Mouse (Mus musculus) Patski (cell line): ENCODE results near the gene Olfr71. TPM values are rescaled to one million over a fixed set of nuclear protein-coding genes. Genes with fewer than 3 reads are reported as not detected.
A peak's percentile ranks its signal among the peaks of the same experiment; 100 is the strongest.

Experiments used
- ATAC-seq: fragments of 100-300 bp; one replicate; pipeline ENCODE4 v1.8.0; 2021
- CTCF ChIA-PET: fragments of 350-600 bp; sonication (Branson Sonifier 250); formaldehyde crosslinking; loops from one replicate; lab custom pipeline; 2022; ENCODE audit warnings: inconsistent platforms; lab: Charles Lee
- POLR2A ChIA-PET: fragments of 350-600 bp; sonication (Branson Sonifier 250); formaldehyde crosslinking; loops from one replicate; lab custom pipeline; 2022; ENCODE audit warnings: antibody characterized with exemption, inconsistent platforms; lab: Charles Lee
- DNase-seq: peaks from one replicate; pipeline ENCODE4 v3.0.0-alpha.2; 2011; ENCODE audit warnings: low read depth, low spot score
- H3K27me3 ChIP-seq: fragments of 371-371 bp; one replicate; pipeline ENCODE4 v1.5.1; 2021
- CTCF ChIP-seq: fragments of 100-300 bp; IDR thresholded peaks from one replicate; pipeline ENCODE4 v1.5.1; 2021
- in situ Hi-C: fragments of 300-500 bp; cut with MboI; formaldehyde crosslinking; loops from 3 replicates; pipeline ENCODE4 v1.11.1; 2018; ENCODE audit warnings: low pct_unique_long_range_greater_than_20kb, mixed read lengths
- polyA plus RNA-seq: library from polyadenylated mRNA; unstranded; gene quantifications from one replicate; pipeline ENCODE4 v1.2.3, GENCODE M21; 2021

Gene Olfr71
- polyA plus RNA-seq, 1 experiment from 2014 or later, result not detected

- TF ChIP-seq CTCF, result no peak
- DNase-seq, result no peak
- ATAC-seq, result no peak
- CTCF ChIA-PET, result interaction anchor here (1.0 kb wide), 1 partner anchor 8 kb away, joined by 3 read pairs; no protein-coding TSS in a partner anchor
- in situ Hi-C loops, result no loop called here
- POLR2A ChIA-PET, result no interaction called here
- H3K27me3 ChIP-seq, result no peaks in the 10 kb centered on the region
Measured at GRCm38 (mm10) chr4:43720491-43721228, 10.6 kb upstream of the Olfr71 start.

- CTCF ChIA-PET, result interaction anchor here (1.0 to 1.3 kb wide), 3 partner anchors 10 to 85 kb away, joined by 3 to 6 read pairs (median 3); no protein-coding TSS in a partner anchor
- POLR2A ChIA-PET, result interaction anchor here (1.4 kb wide), 1 partner anchor 151 kb away, joined by 3 read pairs; the partner anchor contains the start of genes Creb3 and Tln1
- H3K27me3 ChIP-seq, result no peaks in the 10 kb centered on the region
- DNase-seq (peak; percentile 43), ATAC-seq (peak; percentile 57)
- in situ Hi-C loops, result loop anchor here (5.0 kb wide), 1 partner anchor 41 kb away; no protein-coding TSS in a partner anchor
- no peak for TF ChIP-seq CTCF
Measured at GRCm38 (mm10) chr4:43713652-43714219, 3.7 kb upstream of the Olfr71 start.

DNA sequence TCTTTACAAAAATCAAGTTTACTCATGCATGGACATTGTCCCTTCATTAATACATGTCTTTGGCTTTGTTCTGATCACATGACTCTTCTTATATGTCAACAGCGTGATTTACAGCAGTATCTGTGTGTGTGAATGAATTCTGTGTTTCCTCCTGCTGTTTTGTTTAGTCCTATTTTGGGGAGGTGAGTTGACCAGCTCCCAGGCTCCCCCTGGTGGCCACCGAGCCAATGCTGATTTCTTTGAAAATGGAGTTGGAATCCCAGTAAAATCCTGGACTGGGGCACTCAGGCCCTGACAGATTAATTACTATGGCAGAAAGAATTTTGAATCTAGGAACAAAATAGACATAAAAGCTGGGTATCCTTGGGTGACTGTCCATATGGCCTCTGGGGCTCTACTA is 1.8 kb upstream of the Olfr71 start:
- no peaks in the 10 kb centered on the region for H3K27me3 ChIP-seq
- peak; percentile 96 for TF ChIP-seq CTCF
- ChIA-PET POLR2A (no interaction called here), CTCF (interaction anchor here (0.7 to 3.5 kb wide), 10 partner anchors 9 to 82 kb away, joined by 3 to 32 read pairs (median 5); partner anchors contain the start of gene Olfr70)
- DNase-seq, result no peak
- in situ Hi-C loops, result loop anchor here (5.0 kb wide), 1 partner anchor 40 kb away; no protein-coding TSS in a partner anchor
- ATAC-seq, result no peak

GRCm38 (mm10) chr4:43705991-43706390 is 4.1 kb downstream of the Olfr71 start:
- POLR2A ChIA-PET, result no interaction called here
- no peaks in the 10 kb centered on the region for H3K27me3 ChIP-seq
- TF ChIP-seq CTCF, result no peak
- ATAC-seq (no peak), DNase-seq (no peak)
- CTCF ChIA-PET, result no interaction called here
- in situ Hi-C loops, result loop anchor here (5.0 kb wide), 1 partner anchor 74 kb away; the partner anchor contains the start of gene Npr2

GRCm38 (mm10) chr4:43703851-43704250 is 6.2 kb downstream of the Olfr71 start:
- no peak for TF ChIP-seq CTCF
- DNase-seq, result no peak
- no peak for ATAC-seq
- in situ Hi-C loops, result no loop called here
- H3K27me3 ChIP-seq, result no peaks in the 10 kb centered on the region
- ChIA-PET CTCF (interaction anchor here (1.0 to 1.9 kb wide), 3 partner anchors 9 to 32 kb away, joined by 3 to 6 read pairs (median 4); no protein-coding TSS in a partner anchor), POLR2A (no interaction called here)

DNA sequence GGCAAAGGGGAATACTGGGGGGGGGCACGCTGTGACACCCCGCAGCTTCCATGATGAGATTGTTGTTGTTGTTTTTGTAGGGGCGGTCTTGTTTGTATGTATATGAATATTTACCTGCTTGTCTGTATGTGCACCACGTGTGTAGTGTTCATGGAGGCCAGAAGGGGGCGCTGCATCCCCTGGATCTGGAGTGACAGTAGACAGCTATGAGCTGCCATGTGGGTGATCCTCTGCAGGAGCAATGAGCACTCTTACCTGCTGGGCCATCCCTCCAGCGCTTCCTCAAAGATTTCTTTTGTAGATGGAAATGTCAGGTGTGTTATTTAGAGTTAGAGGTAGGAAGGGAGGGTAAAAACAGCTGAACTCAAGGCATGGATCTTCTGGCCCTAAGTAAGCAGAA is 6.6 kb downstream of the Olfr71 start:
- no peak for ATAC-seq
- DNase-seq, result no peak
- TF ChIP-seq CTCF, result no peak

GRCm38 (mm10) chr4:43700707-43701106 is 9.3 kb downstream of the Olfr71 start, which contains the start of gene Olfr70:
Olfr70 (minus strand) TSS chr4:43700807.
- DNase-seq (no peak), ATAC-seq (no peak)
- POLR2A ChIA-PET, result no interaction called here
- TF ChIP-seq CTCF, result no peak
- CTCF ChIA-PET, result interaction anchor here (1.9 kb wide), 1 partner anchor 11 kb away, joined by 9 read pairs; no protein-coding TSS in a partner anchor
- in situ Hi-C loops, result no loop called here
- no peaks in the 10 kb centered on the region for H3K27me3 ChIP-seq

More for the DNA sequence above, 6.6 kb downstream of the Olfr71 start:
- H3K27me3 ChIP-seq, result no peaks in the 10 kb centered on the region
- in situ Hi-C loops, result no loop called here
- ChIA-PET CTCF (interaction anchor here (1.0 to 1.9 kb wide), 3 partner anchors 10 to 31 kb away, joined by 3 to 6 read pairs (median 4); no protein-coding TSS in a partner anchor), POLR2A (no interaction called here)

DNA sequence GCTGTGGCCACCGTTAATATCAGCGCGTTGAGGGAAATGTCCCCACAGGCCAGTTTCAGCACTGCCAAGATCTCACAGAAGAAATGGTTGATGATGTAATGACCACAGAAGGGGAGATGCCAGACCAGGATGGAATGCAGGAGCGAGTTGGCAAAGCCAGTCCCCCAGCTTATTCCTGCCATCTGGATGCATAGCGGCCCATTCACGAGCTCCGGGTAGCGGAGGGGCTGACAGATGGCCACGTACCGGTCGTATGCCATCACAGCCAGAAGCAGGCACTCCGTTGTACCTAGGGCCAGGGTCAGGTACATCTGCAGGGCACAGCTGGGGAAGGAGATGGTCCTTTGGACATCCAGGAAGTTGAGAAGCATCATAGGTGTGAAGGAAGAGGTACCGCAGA is 13.5 kb downstream of the Olfr71 start:
- DNase-seq, result no peak
- TF ChIP-seq CTCF, result no peak
- POLR2A ChIA-PET, result no interaction called here
- H3K27me3 ChIP-seq, result no peaks in the 10 kb centered on the region
- ATAC-seq, result peak; percentile 35
- CTCF ChIA-PET, result interaction anchor here (1.9 to 2.3 kb wide), 2 partner anchors 12 to 25 kb away, joined by 5 to 9 read pairs; no protein-coding TSS in a partner anchor
- in situ Hi-C loops, result no loop called here

DNA sequence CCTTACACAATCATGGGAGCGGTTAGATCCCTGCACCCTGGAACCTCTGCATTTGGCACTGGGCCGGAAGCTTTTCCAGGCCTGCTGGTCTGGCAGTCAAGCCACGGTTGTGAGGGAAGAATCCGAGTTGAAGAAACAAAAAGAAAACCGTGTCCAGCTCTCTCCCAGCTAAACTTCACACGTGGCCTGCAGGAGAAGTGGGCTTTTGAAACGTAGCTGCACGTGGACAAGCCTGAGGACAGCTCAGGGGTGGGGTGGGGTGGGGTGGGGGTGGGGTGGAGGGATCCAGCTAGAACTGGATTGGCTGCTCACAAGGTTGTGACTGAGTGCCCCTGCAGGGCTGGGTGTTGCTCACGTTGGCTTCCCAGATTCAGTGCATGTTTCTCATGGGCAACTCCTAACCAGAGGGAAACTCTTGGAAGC is 14.8 kb downstream of the Olfr71 start:
- CTCF ChIA-PET, result interaction anchor here (1.5 to 2.3 kb wide), 3 partner anchors 13 to 24 kb away, joined by 4 to 9 read pairs (median 5); no protein-coding TSS in a partner anchor
- DNase-seq (no peak), ATAC-seq (no peak)
- H3K27me3 ChIP-seq, result no peaks in the 10 kb centered on the region
- TF ChIP-seq CTCF, result no peak
- in situ Hi-C loops, result no loop called here
- POLR2A ChIA-PET, result no interaction called here

GRCm38 (mm10) chr4:43694439-43695248 is 15.4 kb downstream of the Olfr71 start:
- in situ Hi-C loops, result no loop called here

More at GRCm38 (mm10) chr4:43694439-43695248, 15.4 kb downstream of the Olfr71 start:
- no peak for DNase-seq
- ChIA-PET CTCF (interaction anchor here (1.5 to 2.3 kb wide), 3 partner anchors 12 to 23 kb away, joined by 4 to 9 read pairs (median 5); no protein-coding TSS in a partner anchor), POLR2A (no interaction called here)
- no peaks in the 10 kb centered on the region for H3K27me3 ChIP-seq
- no peak for TF ChIP-seq CTCF
- no peak for ATAC-seq
